Mouse (Mus musculus) midbrain, postnatal 0 days (tissue): Measurements from ENCODE around the gene Prlhr. TPM values are rescaled to one million over a fixed set of nuclear protein-coding genes. Genes with fewer than 3 reads are reported as not detected.

Experiments used
- ATAC-seq: fragments of 200-750 bp; cut with Nextera tagmentation; 2 replicates; pipeline ENCODE4 v1.8.0; 2017; ENCODE audit warnings: moderate number of reproducible peaks, mild to moderate bottlenecking, moderate TSS enrichment, moderate library complexity; ENCODE audit not compliant: low FRiP score
- DNase-seq: peaks from one replicate; pipeline ENCODE4 v3.0.0-alpha.2; 2015; ENCODE audit warnings: low spot score
- H3K27ac ChIP-seq: fragments of 300-500 bp; sonication (generic); 2 replicates; pipeline ENCODE4 v1.5.1; 2014; ENCODE audit warnings: low read depth, mild to moderate bottlenecking, low read length, mixed read lengths
- H3K27me3 ChIP-seq: fragments of 300-500 bp; sonication (generic); 2 replicates; pipeline ENCODE4 v1.6.1; 2014; ENCODE audit warnings: low read length, control low read depth, mixed read lengths; ENCODE audit not compliant: insufficient read depth
- H3K36me3 ChIP-seq: fragments of 300-500 bp; sonication (generic); 2 replicates; pipeline ENCODE4 v1.6.1; 2014; ENCODE audit warnings: low read length, control low read depth, mixed read lengths; ENCODE audit not compliant: insufficient read depth
- H3K4me1 ChIP-seq: fragments of 300-500 bp; sonication (generic); 2 replicates; pipeline ENCODE4 v1.6.1; 2014; ENCODE audit warnings: mild to moderate bottlenecking, control low read depth, antibody characterized with exemption, low read length, mixed read lengths; ENCODE audit not compliant: insufficient read depth
- H3K4me2 ChIP-seq: fragments of 300-500 bp; sonication (generic); 2 replicates; pipeline ENCODE4 v1.6.1; 2014; ENCODE audit warnings: low read depth, mild to moderate bottlenecking, low read length, mixed read lengths; ENCODE audit not compliant: poor library complexity, severe bottlenecking
- H3K4me3 ChIP-seq: fragments of 300-500 bp; sonication (generic); 2 replicates; pipeline ENCODE4 v1.5.1; 2014; ENCODE audit warnings: low read depth, mild to moderate bottlenecking, low read length, moderate library complexity
- H3K9ac ChIP-seq: fragments of 300-500 bp; sonication (generic); replicated peaks from 2 replicates; pipeline ENCODE4 v1.6.1; 2014; ENCODE audit warnings: mild to moderate bottlenecking, low read length, moderate library complexity, mixed read lengths; ENCODE audit not compliant: poor library complexity, severe bottlenecking
- H3K9me3 ChIP-seq: fragments of 300-500 bp; sonication (generic); 2 replicates; pipeline ENCODE4 v1.6.1; 2016; ENCODE audit warnings: low read length, control low read depth
- CTCF ChIP-seq: IDR thresholded peaks from 2 replicates; pipeline ENCODE4 v1.5.1; 2016; ENCODE audit warnings: antibody characterized with exemption, mild to moderate bottlenecking
- WGBS: fragments of 180-500 bp; shearing (Covaris S2); extraction: QIAGEN DNeasy Blood & Tissue Kit; methylation state at CpG from one replicate; pipeline ENCODE4 v1.1.7; 2014; 5-methylcytosine and 5-hydroxymethylcytosine counted together
- polyA plus RNA-seq: library from polyadenylated mRNA; unstranded; fragments of >200 nt; fragmentation: Nextera tagmentation; extraction: Ambion mirVana; gene quantifications from 2 replicates; pipeline ENCODE4 v1.2.1, GENCODE M21; 2015
- total RNA-seq: library from RNA; depleted of rRNA; stranded (reverse); fragments of >200 nt; gene quantifications from 2 replicates; pipeline ENCODE4 v1.2.3, GENCODE M21; 2014

The Prlhr gene
- total and polyA plus RNA-seq, 2 experiments from 2014 or later = 0.41 to 6.7 TPM

DNA sequence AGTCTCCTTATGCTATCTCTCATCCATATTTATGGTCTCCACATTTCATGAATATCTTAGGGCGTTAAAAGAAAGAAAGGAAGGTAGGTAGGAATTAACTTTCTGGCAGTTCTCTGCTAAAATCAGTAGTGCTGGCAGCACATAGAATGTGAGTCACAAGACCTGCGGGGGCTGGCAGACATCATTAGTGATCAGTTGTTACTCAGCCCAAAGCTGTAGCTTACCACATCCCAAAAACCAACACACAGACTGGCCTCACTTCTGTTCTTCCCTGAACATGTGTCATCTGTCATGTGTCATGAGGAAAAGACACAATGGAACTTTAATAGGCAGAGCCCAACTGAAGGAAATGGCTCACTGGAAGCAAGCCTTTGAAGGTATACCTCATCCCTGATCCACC lies 9.0 kb downstream of the Prlhr start:
- TF ChIP-seq CTCF = no peak
- WGBS = 80% methylated on average over 2 of the region's 2 CpGs

GRCm38 (mm10) chr19:60455791-60456190 lies 12.3 kb downstream of the Prlhr start:
- ATAC-seq (no peak), DNase-seq (no peak)
- H3K4me3 ChIP-seq = no peak overlapping the region
- no peak overlapping the region for H3K4me2 ChIP-seq
- no peaks in the 10 kb centered on the region for H3K27me3 ChIP-seq
- WGBS = 83% methylated on average over 1 of the region's 1 CpGs
- H3K36me3 ChIP-seq = no peaks in the 10 kb centered on the region
- H3K9ac ChIP-seq = no peak overlapping the region
- no peak overlapping the region for H3K27ac ChIP-seq
- H3K4me1 ChIP-seq = no peaks in the 10 kb centered on the region
- no peaks in the 10 kb centered on the region for H3K9me3 ChIP-seq
- no peak for TF ChIP-seq CTCF

More for the DNA sequence above, 9.0 kb downstream of the Prlhr start:
- DNase-seq (no peak), ATAC-seq (no peak)
- 0 out of 2 replicates have a peak, but pooled peaks cover 4% of the 10 kb centered on the region for H3K27me3 ChIP-seq
- H3K9ac ChIP-seq = no peak overlapping the region
- no peaks in the 10 kb centered on the region for H3K36me3 ChIP-seq
- H3K9me3 ChIP-seq = no peaks in the 10 kb centered on the region
- no peak overlapping the region for H3K4me2 ChIP-seq
- H3K27ac ChIP-seq = no peak overlapping the region
- H3K4me3 ChIP-seq = no peak overlapping the region
- H3K4me1 ChIP-seq = 0 out of 2 replicates have a peak, but pooled peaks cover under 1% of the 10 kb centered on the region

DNA sequence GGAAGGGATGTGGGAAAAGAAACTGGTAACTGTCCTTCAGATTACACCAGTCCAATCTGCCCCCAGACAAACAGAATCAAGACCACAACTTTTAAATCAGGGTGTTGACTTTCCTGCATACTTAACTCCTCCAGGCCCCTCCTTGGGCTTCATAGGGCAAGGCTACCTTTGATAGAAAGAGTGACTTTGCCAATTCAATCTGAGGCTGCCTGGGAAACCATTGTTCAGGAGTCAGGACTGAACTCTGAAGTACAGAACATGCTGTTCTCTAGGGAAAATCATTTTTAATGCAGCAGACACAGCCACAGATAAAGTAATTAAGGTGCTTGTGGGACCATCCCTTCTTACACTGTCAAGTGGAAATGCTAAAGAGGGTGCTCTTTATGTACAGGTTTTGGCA lies 27.6 kb downstream of the Prlhr start:
- H3K27me3 ChIP-seq = no peaks in the 10 kb centered on the region
- H3K9ac ChIP-seq = no peak overlapping the region
- no peak for TF ChIP-seq CTCF
- no peaks in the 10 kb centered on the region for H3K4me1 ChIP-seq
- no peak overlapping the region for H3K4me2 ChIP-seq
- H3K4me3 ChIP-seq = no peak overlapping the region
- no peaks in the 10 kb centered on the region for H3K9me3 ChIP-seq
- DNase-seq (no peak), ATAC-seq (no peak)
- no peak overlapping the region for H3K27ac ChIP-seq
- no peaks in the 10 kb centered on the region for H3K36me3 ChIP-seq

GRCm38 (mm10) chr19:60440083-60440482 lies 28.0 kb downstream of the Prlhr start:
- no peak for ATAC-seq
- no peaks in the 10 kb centered on the region for H3K36me3 ChIP-seq
- no peak overlapping the region for H3K9ac ChIP-seq
- no peak overlapping the region for H3K27ac ChIP-seq
- no peaks in the 10 kb centered on the region for H3K27me3 ChIP-seq
- no peaks in the 10 kb centered on the region for H3K4me1 ChIP-seq
- no peak for TF ChIP-seq CTCF
- H3K9me3 ChIP-seq = no peaks in the 10 kb centered on the region
- no peak overlapping the region for H3K4me3 ChIP-seq
- no peak for DNase-seq
- H3K4me2 ChIP-seq = no peak overlapping the region
- WGBS = 68% methylated on average over 5 of the region's 5 CpGs

GRCm38 (mm10) chr19:60437566-60438241 lies 30.4 kb downstream of the Prlhr start:
- ATAC-seq (no peak), DNase-seq (peak; percentile 56)
- Histone ChIP-seq H3K9me3 (no peaks in the 10 kb centered on the region), H3K36me3 (no peaks in the 10 kb centered on the region), H3K4me3 (no peak overlapping the region), H3K27ac (no peak overlapping the region), H3K4me2 (no peak overlapping the region), H3K4me1 (no peaks in the 10 kb centered on the region), H3K27me3 (no peaks in the 10 kb centered on the region), H3K9ac (no peak overlapping the region)
- peak; percentile 63 for TF ChIP-seq CTCF
- WGBS = 46% methylated on average over 6 of the region's 6 CpGs

GRCm38 (mm10) chr19:60432347-60433129 lies 35.6 kb downstream of the Prlhr start:
- Histone ChIP-seq H3K4me3 (no peak overlapping the region), H3K4me2 (no peak overlapping the region), H3K36me3 (no peaks in the 10 kb centered on the region), H3K9ac (no peak overlapping the region), H3K4me1 (no peaks in the 10 kb centered on the region), H3K27me3 (no peaks in the 10 kb centered on the region), H3K9me3 (no peaks in the 10 kb centered on the region), H3K27ac (no peak overlapping the region)
- ATAC-seq = no peak
- DNase-seq = peak; percentile 43
- 86% methylated on average over 6 of the region's 6 CpGs for WGBS
- TF ChIP-seq CTCF = peak; percentile 82
